Mouse (Mus musculus): ENCODE data around the gene Ccdc188.

Gene Ccdc188

DNA sequence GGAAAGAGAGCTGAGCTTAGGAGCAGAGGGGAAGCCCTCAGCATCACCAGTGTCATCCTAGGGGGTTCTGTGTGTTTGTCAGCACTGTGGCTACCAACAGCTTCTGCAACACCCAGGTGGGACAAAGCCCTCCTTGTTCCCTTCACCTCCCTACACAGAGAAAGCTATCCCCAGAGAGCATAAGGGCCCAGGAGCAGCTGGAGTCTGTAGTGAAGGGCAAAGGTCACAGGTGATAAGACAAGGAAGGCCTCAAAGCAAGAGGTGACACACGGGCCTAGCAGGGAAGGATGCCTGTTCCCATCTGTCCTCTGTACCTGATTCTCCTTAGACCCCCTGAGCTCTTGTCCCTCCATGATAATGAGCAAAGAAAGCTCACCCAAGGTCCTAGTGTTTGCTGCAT is 16.1 kb upstream of the Ccdc188 start:
- DNase-seq (ENCODE audit: low read depth), result no peak

GRCm38 (mm10) chr16:18202061-18202460 is 15.6 kb upstream of the Ccdc188 start:
- DNase-seq (ENCODE audit: low read depth), result no peak

DNA sequence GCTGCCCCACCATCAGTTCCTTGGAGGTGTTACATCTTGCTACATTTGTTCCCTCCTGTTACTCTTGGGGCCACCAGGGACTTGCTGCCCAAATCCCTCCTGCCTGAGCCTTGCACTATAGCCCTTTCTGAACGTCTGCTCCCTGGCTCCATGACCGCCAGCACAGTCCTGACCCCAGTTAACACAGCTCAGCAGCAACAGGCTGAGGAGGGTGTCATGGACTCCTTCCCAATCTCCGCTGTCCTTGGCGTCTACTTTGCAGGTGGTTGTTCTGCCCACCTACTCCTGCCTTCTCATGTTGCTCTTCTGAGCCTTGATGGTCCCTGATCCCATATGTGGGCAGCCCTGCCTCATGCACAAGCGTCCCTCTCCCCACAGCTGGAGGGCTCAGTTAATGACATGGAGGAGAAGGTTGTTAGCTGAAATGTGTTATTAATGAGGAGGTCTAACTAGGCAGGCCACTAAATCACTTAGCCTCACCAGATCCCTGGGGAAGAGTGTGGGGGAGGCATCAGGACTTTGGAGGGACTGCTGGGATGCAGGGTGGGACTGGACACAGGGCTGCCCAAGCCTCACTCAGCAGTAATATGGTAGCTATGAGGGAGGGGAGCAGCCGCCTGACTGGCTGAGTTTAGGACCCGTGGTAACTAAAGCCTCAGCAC is 14.1 kb upstream of the Ccdc188 start:
- no peak for DNase-seq (ENCODE audit: low read depth)

DNA sequence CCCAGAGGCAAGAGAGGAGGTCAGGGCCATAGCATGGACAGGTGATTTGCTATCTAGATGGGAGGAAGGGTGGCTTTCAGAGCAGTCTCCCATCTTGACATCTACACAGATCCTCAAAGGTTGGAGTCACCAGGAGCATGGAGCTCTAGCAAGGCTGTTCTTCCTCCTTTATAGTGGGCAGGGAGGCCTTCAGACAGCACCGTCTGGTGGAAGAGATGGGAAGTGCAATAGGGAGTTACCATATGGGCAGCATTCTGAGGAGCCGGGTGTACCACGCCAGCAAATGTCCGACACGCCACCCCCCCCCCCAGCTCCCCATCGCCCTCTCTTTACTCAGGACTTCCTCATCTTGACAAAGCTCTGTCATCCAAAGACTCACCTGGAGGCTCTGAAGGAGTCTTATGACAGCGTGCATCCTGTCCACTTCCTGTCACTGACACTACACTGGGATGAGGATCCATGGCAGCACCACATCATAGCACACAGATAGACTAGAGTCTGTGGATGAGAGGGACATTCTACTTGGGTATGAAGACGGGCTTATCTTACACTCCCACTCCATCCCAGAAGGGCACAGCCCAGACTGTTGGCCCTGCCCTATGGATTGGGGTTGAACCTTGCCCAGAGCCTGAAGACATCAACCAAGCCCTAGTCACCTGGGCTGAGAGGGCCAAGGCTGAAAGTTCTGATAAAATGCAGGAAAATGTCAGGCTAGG is 6.8 kb upstream of the Ccdc188 start:
- peak; percentile 77 for DNase-seq (ENCODE audit: low read depth)

- peak; percentile 92 for DNase-seq (ENCODE audit: low read depth)
Measured at GRCm38 (mm10) chr16:18211417-18212171, 6.1 kb upstream of the Ccdc188 start.

DNA sequence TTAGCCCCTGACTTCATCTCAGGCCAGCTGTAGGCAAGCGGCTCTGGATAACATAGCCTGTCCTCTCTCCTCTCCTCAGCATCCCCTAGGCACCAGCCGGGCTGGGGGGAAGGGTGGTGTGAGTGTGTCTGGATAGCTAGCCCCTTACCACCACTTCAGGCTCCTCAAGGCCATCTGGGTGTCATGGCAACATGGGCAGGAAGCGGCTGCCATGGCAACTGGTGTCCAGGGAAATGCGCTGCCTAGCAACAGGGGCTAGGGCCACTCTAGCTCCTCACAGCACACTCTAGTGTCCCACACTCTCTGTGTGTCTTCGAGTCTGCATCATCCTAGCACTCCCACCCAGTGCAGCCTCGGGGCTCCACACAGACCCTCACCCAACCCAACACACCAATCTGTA is 4.0 kb upstream of the Ccdc188 start:
- no peak for DNase-seq (ENCODE audit: low read depth)

GRCm38 (mm10) chr16:18214858-18215257 is 2.8 kb upstream of the Ccdc188 start:
- no peak for DNase-seq (ENCODE audit: low read depth)

DNA sequence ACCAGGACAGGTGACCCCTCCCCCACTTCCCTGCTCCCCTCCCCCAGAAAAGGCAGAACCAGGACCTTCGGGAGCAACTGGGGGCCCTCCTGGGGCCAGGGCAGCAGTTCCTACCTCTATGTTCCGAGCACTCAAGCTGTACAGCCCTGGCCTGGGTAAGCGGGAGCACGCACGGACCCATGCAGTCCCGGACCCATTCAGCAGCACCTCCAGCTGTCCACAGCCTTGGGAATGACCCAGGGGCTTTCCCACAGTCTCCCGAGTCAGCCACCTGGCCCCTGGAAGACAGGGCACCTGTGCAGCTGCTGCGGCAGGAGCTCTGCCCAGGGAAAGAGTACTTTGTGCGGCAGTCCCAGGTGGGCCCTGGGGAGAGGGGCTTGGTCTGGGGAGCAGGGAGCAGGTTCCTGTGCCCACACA is 909 bp downstream of the Ccdc188 start:
- no peak for DNase-seq (ENCODE audit: low read depth)

DNA sequence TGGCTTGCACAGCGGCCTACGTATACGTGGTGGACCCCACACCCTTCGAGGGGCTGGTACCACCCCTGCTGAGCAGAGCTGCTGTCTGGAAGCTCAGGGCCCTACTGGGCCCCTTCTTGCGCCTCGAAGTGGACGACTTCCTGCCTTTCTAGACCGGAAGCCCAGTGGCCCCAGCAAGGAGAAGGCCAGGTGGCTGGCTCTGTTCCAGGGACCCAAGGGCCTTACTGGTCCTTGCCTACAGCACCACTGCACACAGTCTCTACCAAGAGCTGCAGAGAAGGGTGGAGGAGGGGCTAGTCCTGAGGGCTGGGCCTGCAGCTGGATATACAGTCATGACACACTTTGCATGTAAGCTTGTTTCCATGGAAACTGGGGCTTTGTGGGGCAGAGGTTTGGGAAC is 2.3 kb downstream of the Ccdc188 start:
- peak; percentile 54 for DNase-seq (ENCODE audit: low read depth)

- no peak for DNase-seq (ENCODE audit: low read depth)
Measured at GRCm38 (mm10) chr16:18220856-18221542, 3.3 kb downstream of the Ccdc188 start.

DNA sequence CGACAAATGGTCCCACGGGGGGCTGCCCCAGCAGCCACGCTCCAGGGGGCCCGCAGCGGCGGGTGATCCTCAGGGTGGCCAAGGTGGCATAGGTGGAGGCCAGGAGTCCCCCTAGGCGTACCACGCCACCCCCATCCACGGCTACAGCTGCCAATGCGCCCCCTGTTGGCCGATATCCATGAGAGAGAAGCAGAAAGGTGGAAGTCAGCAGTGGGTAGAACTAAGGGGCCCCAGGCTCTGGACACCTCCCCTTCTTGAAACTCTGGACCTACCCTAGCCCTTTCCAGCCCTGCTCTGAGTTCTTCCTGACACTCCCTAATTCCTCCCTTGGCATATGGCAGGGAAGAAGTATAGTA is 3.8 kb downstream of the Ccdc188 start:
- DNase-seq (ENCODE audit: low read depth), result no peak

DNA sequence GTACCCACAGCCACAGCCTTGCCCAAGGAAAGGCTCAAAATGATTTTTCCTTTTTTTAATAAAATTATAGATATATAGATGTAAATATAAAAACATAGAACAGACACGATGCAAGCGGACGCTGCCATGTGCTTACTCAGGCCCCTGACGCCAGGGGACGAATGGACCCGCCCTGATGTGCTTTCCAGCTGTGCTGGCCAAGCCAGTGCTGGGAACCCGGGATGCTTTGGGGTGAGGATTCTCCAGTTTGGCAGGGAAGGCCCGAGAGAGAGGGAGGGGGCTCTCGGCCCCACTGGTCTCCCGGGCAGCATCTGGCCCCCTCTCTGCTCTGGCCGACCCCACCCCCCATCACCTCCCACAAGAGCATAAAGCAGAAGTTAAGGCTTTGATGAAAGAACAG is 4.5 kb downstream of the Ccdc188 start:
- DNase-seq (ENCODE audit: low read depth), result no peak

DNA sequence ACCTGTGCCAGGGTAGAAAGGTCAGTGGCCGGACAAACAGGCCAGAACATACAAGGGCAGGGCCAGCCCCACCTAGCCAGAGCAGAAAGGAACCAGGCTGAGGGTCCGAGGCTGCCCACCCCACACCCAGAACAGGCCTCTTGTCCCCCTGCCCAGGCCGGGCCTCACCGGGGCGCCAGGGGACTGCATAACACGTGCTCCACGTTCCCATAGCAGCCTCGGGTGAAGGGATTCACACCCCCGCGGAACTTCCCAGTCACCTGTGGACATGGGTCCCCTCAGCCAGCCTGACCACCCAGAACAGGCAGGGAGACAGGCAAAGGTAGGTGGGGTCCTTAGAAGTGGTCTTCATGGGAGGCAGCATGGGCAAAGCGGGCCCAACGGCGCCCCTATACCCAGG is 9.5 kb downstream of the Ccdc188 start:
- DNase-seq (ENCODE audit: low read depth), result no peak

DNA sequence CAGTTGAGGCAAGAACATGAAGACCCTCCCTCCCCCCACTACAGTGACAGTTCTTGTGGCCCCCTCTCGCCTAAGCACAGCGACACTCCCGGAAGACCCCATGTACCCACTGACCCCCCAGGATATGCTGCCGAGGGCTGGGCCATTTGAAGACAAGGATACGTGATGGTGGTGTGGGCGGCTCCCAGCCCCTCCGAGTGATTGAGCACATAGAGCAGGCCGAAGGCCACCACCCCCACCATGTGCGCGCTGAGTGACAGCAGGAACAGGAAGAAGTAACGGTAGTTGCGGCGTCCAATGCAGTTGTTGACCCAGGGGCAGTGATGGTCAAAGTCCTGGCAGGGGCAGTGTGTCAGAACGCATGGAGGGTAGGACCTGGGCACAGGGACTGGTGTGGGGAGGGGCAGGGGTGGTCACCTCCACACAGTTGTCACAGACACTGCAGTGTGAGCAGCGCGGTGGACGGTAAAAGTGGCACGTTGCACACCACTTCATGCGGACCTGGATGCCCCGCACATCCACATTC is 10.3 kb downstream of the Ccdc188 start:
- no peak for DNase-seq (ENCODE audit: low read depth)

GRCm38 (mm10) chr16:18228856-18229255 is 11.2 kb downstream of the Ccdc188 start:
- DNase-seq (ENCODE audit: low read depth), result no peak

GRCm38 (mm10) chr16:18229622-18230021 is 11.9 kb downstream of the Ccdc188 start:
- no peak for DNase-seq (ENCODE audit: low read depth)

DNA sequence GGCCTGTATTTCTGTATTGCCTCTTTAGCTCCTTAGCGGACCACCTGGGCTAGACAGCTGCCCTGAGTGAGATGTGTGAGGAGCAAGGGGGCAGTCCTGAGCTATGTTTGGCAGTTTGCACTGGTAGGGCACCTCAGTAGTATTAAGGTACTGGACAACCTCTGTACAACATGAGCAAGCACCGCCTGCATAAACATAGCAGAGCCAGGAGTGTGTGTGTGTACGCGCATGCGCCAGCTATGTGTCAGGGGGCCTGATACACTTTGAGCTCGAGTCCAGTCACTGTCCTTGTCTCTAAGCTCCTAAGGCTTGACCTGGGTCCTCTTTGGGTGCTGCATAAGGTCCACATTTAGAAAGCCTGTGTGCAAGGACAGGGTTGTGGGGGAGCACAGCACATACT is 12.9 kb downstream of the Ccdc188 start:
- DNase-seq (ENCODE audit: low read depth), result no peak

DNA sequence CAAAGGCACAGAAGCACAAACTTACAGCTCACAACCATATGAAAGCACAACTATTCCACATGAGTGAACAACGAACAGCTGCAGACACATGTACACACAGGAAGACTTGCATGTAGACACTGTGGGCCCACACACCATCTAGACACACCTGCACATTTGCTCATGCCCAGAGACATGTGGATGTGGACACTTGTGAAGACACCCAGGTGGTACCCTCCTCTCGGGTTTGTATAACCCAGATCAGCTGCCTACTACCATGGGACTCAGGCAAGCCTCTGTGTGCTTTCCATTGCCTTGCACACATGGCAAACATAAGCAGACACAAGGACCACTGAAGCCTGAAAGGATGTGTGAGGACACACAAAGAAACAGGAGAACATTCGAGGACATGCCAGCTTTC is 13.4 kb downstream of the Ccdc188 start:
- DNase-seq (ENCODE audit: low read depth), result no peak

- no peak for DNase-seq (ENCODE audit: low read depth)
Measured at GRCm38 (mm10) chr16:18231451-18231850, 13.8 kb downstream of the Ccdc188 start.

DNA sequence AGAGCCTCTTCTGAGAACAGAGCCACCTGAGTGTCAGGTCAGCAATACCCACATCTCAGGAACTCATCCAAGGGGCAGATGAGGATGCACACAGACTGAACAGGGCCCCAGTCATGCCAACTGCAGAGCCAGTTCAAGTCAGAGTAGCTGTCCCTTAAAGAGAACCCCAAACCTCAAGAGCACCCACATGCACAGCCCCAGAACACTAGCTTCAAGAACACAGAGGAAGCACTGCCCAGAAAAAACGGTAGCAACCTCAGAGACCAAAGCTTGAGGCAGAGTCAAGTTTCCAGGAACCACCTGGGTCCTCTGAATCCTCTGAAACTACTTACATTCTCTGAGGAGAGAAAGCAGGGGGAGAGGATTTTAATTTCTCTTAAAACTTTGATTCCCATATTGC is 15.8 kb downstream of the Ccdc188 start:
- no peak for DNase-seq (ENCODE audit: low read depth)

DNA sequence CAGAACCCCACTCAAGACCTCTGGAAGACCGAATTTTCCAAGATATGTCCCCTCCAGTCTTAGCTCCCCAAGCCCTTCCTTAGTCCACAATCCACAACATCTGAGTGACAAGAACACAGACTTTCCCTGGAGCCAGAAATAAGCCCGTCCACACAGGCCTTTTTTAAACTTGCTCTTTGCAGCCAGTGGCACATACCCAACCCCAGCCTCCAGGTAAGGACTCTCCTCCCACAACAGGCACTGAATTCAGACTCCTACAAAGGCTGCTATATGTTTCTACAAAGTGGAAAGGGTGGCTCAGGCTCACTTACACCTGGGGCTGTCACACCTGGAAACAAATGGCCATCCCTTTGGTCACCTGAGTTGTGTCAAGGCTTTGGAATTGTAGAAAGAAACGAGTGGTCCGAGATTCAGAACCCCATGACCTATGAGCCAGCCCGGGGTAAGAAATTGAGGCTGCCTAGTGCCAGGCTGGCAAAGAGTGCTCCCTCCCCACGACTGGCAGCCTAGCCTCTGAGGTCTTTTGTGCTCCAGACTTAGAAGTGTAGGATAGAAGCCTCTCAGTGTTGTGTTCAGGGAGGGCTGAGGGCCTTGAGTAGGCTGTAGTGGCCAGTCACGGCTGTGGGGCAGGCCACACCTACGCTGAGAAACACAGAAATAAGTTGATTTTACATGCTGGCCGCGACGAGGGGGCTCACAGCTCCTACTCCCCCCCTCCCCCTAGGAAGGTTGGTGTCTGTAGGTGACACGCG is 16.4 kb downstream of the Ccdc188 start:
- DNase-seq (ENCODE audit: low read depth), result peak; percentile 35

Measured in NIH3T3 (cell line).